Mouse (Mus musculus): Measurements from ENCODE around the gene Lad1.
A peak's percentile ranks its signal among the peaks of the same experiment; 100 is the strongest.

Lad1 gene

GRCm38 (mm10) chr1:135846632-135847031 is 28.2 kb downstream of the Lad1 start:
- DNase-seq (ENCODE audit: low spot score) = no peak

- peak; percentile 78 for DNase-seq (ENCODE audit: low spot score)
Measured at GRCm38 (mm10) chr1:135847139-135847562, 28.8 kb downstream of the Lad1 start.

- DNase-seq (ENCODE audit: low spot score) = no peak
Measured at GRCm38 (mm10) chr1:135847611-135848351, 29.4 kb downstream of the Lad1 start.

GRCm38 (mm10) chr1:135850722-135851512 is 32.5 kb downstream of the Lad1 start:
- DNase-seq (ENCODE audit: low spot score) = peak; percentile 51

GRCm38 (mm10) chr1:135852044-135852756 is 33.8 kb downstream of the Lad1 start:
- peak; percentile 31 for DNase-seq (ENCODE audit: low spot score)

GRCm38 (mm10) chr1:135853200-135853599 is 34.8 kb downstream of the Lad1 start:
- DNase-seq (ENCODE audit: low spot score) = no peak

GRCm38 (mm10) chr1:135854591-135855343 is 36.4 kb downstream of the Lad1 start:
- DNase-seq (ENCODE audit: low spot score) = no peak

GRCm38 (mm10) chr1:135855344-135855687 is 36.9 kb downstream of the Lad1 start:
- DNase-seq (ENCODE audit: low spot score) = no peak

- no peak for DNase-seq (ENCODE audit: low spot score)
Measured at GRCm38 (mm10) chr1:135856070-135856469, 37.7 kb downstream of the Lad1 start.

GRCm38 (mm10) chr1:135857137-135857775 is 38.9 kb downstream of the Lad1 start:
- DNase-seq (ENCODE audit: low spot score) = no peak

GRCm38 (mm10) chr1:135858533-135858932 is 40.1 kb downstream of the Lad1 start:
- no peak for DNase-seq (ENCODE audit: low spot score)

- DNase-seq (ENCODE audit: low spot score) = no peak
Measured at GRCm38 (mm10) chr1:135861091-135861490, 42.7 kb downstream of the Lad1 start.

GRCm38 (mm10) chr1:135861980-135862552 is 43.7 kb downstream of the Lad1 start:
- no peak for DNase-seq (ENCODE audit: low spot score)

GRCm38 (mm10) chr1:135862561-135862960 is 44.2 kb downstream of the Lad1 start:
- DNase-seq (ENCODE audit: low spot score) = no peak

- no peak for DNase-seq (ENCODE audit: low spot score)
Measured at GRCm38 (mm10) chr1:135863786-135864335, 45.5 kb downstream of the Lad1 start.

GRCm38 (mm10) chr1:135864830-135865229 is 46.4 kb downstream of the Lad1 start:
- DNase-seq (ENCODE audit: low spot score) = no peak

GRCm38 (mm10) chr1:135865518-135866194 is 47.3 kb downstream of the Lad1 start:
- peak; percentile 91 for DNase-seq (ENCODE audit: low spot score)

GRCm38 (mm10) chr1:135868570-135868969 is 50.2 kb downstream of the Lad1 start:
- no peak for DNase-seq (ENCODE audit: low spot score)

- DNase-seq (ENCODE audit: low spot score) = no peak
Measured at GRCm38 (mm10) chr1:135872991-135873390, 54.6 kb downstream of the Lad1 start.

GRCm38 (mm10) chr1:135877248-135877647 is 58.9 kb downstream of the Lad1 start:
- DNase-seq (ENCODE audit: low spot score) = no peak
